Mouse (Mus musculus) ES-E14 (cell line): ENCODE data around the gene Gabrb2. TPM values are rescaled to one million over a fixed set of nuclear protein-coding genes. Genes with fewer than 3 reads are reported as not detected.

ENCODE experiments used
- DNase-seq: peaks from one replicate; pipeline ENCODE4 v3.0.0-alpha.2; 2013; ENCODE audit warnings: low read depth, low spot score
- H3K27ac ChIP-seq: 2 replicates; pipeline ENCODE4 v1.5.1; 2012; ENCODE audit warnings: low read depth, mild to moderate bottlenecking, low read length, moderate library complexity, mixed read lengths; ENCODE audit not compliant: poor library complexity, insufficient read depth, severe bottlenecking
- H3K36me3 ChIP-seq: 2 replicates; pipeline ENCODE4 v1.6.1; 2012; ENCODE audit warnings: mild to moderate bottlenecking, low read length, moderate library complexity, mixed read lengths; ENCODE audit not compliant: control insufficient read depth, poor library complexity, insufficient read depth, severe bottlenecking
- H3K4me1 ChIP-seq, 2 experiments: fragments of 150-350 bp in 1 of 2; sonication (generic) in 1 of 2; 2 replicates each; pipeline ENCODE4 v1.6.1; 2012; ENCODE audit warnings: low read length in 2 of 2, mild to moderate bottlenecking in 1 of 2, mixed read lengths in 1 of 2; ENCODE audit not compliant: control insufficient read depth in 2 of 2, insufficient read depth in 2 of 2, poor library complexity in 1 of 2
- H3K4me3 ChIP-seq, 2 experiments: fragments of 150-350 bp in 1 of 2; sonication (generic) in 1 of 2; 2 replicates each; pipeline ENCODE4 v1.5.1; 2012; ENCODE audit warnings: low read length in 2 of 2, low read depth in 1 of 2, mild to moderate bottlenecking in 1 of 2, mixed read lengths in 1 of 2; ENCODE audit not compliant: insufficient read depth in 1 of 2, poor library complexity in 1 of 2, severe bottlenecking in 1 of 2
- H3K9ac ChIP-seq: 2 replicates; pipeline ENCODE4 v1.6.1; 2012; ENCODE audit warnings: low read depth, mild to moderate bottlenecking, low read length, mixed read lengths; ENCODE audit not compliant: poor library complexity, insufficient read depth, severe bottlenecking
- H3K9me3 ChIP-seq: fragments of 150-350 bp; sonication (generic); 2 replicates; pipeline ENCODE4 v1.6.1; 2012; ENCODE audit warnings: low read depth, mild to moderate bottlenecking, low read length; ENCODE audit not compliant: control insufficient read depth, insufficient read depth
- CHD2 ChIP-seq: IDR thresholded peaks from 2 replicates; pipeline ENCODE4 v1.6.1; 2014; ENCODE audit warnings: mild to moderate bottlenecking, low read depth, low read length, inconsistent platforms
- HCFC1 ChIP-seq: IDR thresholded peaks from 2 replicates; pipeline ENCODE4 v1.6.1; 2012; ENCODE audit warnings: low read length, inconsistent platforms, borderline replicate concordance; ENCODE audit not compliant: insufficient read depth
- MAFK ChIP-seq: IDR thresholded peaks from 2 replicates; pipeline ENCODE4 v1.6.1; 2014; ENCODE audit warnings: mild to moderate bottlenecking, low read depth, low read length, inconsistent platforms; ENCODE audit not compliant: insufficient read depth
- ZC3H11A ChIP-seq: IDR thresholded peaks from 2 replicates; pipeline ENCODE4 v1.6.1; 2012; ENCODE audit warnings: low read depth, mild to moderate bottlenecking, inconsistent platforms, low read length, borderline replicate concordance
- ZNF384 ChIP-seq: IDR thresholded peaks from 2 replicates; pipeline ENCODE4 v1.6.1; 2012; ENCODE audit warnings: low read depth, low read length, inconsistent platforms
- in situ Hi-C, 2 experiments: fragments of 600-800 bp; cut with MboI; formaldehyde crosslinking; loops; one replicate each; pipeline ENCODE4 v1.15.1; 2025; ENCODE audit warnings: low sequenced_read_pairs in 2 of 2, inconsistent platforms in 1 of 2; ENCODE audit not compliant: unreplicated experiment in 2 of 2
- total RNA-seq: library from RNA; depleted of rRNA; stranded (reverse); fragments of 300-350 nt; gene quantifications from 2 replicates; pipeline ENCODE4 v1.2.3, GENCODE M21; 2012; rRNA removed

The Gabrb2 gene
- total RNA-seq: 0.05 and 0.13 TPM in 2 replicates

GRCm38 (mm10) chr11:42418996-42419782 is at the start of gene Gabrb2:
Gene Gabrb2 (plus strand): TSS chr11:42419757.
- TF ChIP-seq ZNF384: no peak
- no peak for TF ChIP-seq CHD2
- H3K4me1 ChIP-seq: no peaks in the 10 kb centered on the region; a peak in 1 of 4 replicates
- H3K36me3 ChIP-seq: no peaks in the 10 kb centered on the region
- H3K9ac ChIP-seq: no peak within 1 kb of the TSS
- H3K4me3 ChIP-seq: peak within 1 kb of the TSS; percentile 57 to 65
- no peak for DNase-seq
- no peaks in the 10 kb centered on the region for H3K9me3 ChIP-seq
- in situ Hi-C loops: no loop called here
- no peak within 1 kb of the TSS for H3K27ac ChIP-seq

- no peak for DNase-seq
- H3K27ac ChIP-seq: no peak overlapping the region
- H3K9me3 ChIP-seq: no peaks in the 10 kb centered on the region
- H3K36me3 ChIP-seq: no peaks in the 10 kb centered on the region
- no peak for TF ChIP-seq HCFC1
- no peak for TF ChIP-seq MAFK
- no peak for TF ChIP-seq ZNF384
- no peak for TF ChIP-seq CHD2
- TF ChIP-seq ZC3H11A: no peak
- in situ Hi-C loops: no loop called here
- H3K4me1 ChIP-seq: no peaks in the 10 kb centered on the region
- no peak overlapping the region for H3K4me3 ChIP-seq
- H3K9ac ChIP-seq: no peak overlapping the region
Measured at GRCm38 (mm10) chr11:42378983-42379382, 40.6 kb upstream of the Gabrb2 start.

GRCm38 (mm10) chr11:42386486-42386885 is 33.1 kb upstream of the Gabrb2 start:
- Histone ChIP-seq H3K36me3 (no peaks in the 10 kb centered on the region), H3K4me3 (no peak overlapping the region), H3K9ac (no peak overlapping the region), H3K9me3 (no peaks in the 10 kb centered on the region), H3K27ac (no peak overlapping the region), H3K4me1 (no peaks in the 10 kb centered on the region)
- no peak for TF ChIP-seq ZC3H11A
- no peak for TF ChIP-seq CHD2
- TF ChIP-seq HCFC1: no peak
- TF ChIP-seq MAFK: no peak
- TF ChIP-seq ZNF384: no peak
- in situ Hi-C loops: no loop called here
- no peak for DNase-seq

- in situ Hi-C loops: no loop called here
- no peaks in the 10 kb centered on the region for H3K36me3 ChIP-seq
- DNase-seq: no peak
- H3K4me3 ChIP-seq: no peak overlapping the region
- H3K9ac ChIP-seq: no peak overlapping the region
- no peak overlapping the region for H3K27ac ChIP-seq
- no peaks in the 10 kb centered on the region for H3K4me1 ChIP-seq
- TF ChIP-seq CHD2 (no peak), ZC3H11A (no peak), MAFK (no peak)
- no peaks in the 10 kb centered on the region for H3K9me3 ChIP-seq
Measured at GRCm38 (mm10) chr11:42390682-42391290, 28.8 kb upstream of the Gabrb2 start.

GRCm38 (mm10) chr11:42393451-42393850 is 26.1 kb upstream of the Gabrb2 start:
- no peaks in the 10 kb centered on the region for H3K4me1 ChIP-seq
- H3K9ac ChIP-seq: no peak overlapping the region
- no peak overlapping the region for H3K4me3 ChIP-seq
- H3K36me3 ChIP-seq: no peaks in the 10 kb centered on the region
- DNase-seq: no peak
- no peaks in the 10 kb centered on the region for H3K9me3 ChIP-seq
- H3K27ac ChIP-seq: no peak overlapping the region
- peak; percentile 40; the same call in 1 of the 2 replicates for TF ChIP-seq ZNF384
- TF ChIP-seq HCFC1: no peak
- in situ Hi-C loops: no loop called here
